In the genomic region with DNA sequence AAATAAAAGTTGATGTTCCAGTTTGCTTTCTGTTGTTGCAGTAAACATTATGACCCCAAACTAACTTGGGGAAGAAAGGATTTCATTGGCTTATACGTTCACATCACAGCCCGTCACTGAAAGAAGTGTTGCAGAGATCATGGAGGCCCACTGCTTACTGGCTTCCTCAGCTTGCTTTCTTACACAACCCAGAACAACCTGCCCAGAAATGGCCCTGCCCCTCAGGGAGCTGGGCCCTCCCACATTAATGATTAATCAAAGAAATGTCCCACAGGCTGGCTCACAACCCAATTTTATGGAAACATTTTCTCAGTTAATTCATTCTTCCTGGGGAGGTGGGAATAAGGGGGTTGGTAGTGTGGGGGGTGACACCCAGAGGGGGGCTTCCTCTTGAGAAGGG, we compare ENCODE assay signal across 16 mouse cellular contexts. TPM values are rescaled to one million over a fixed set of nuclear protein-coding genes. Genes with fewer than 3 reads are reported as not detected.
DNase-seq lines count a peak whose midpoint lies in the region; ATAC-seq lines count a peak whose summit lies in the region.
"Had no signal": no experiment of that assay in that cellular context is flagged by ENCODE, and none has a peak within 500 bp of the region (broad histone marks: within the 10 kb centered on the region; RNA-seq: fewer than 3 reads in every experiment).

No protein-coding gene starts in this region.

- peak; percentile 60 for DNase-seq in adrenal gland, postnatal 10 days
- no peak for DNase-seq in adrenal gland, adult 8-10 months
- DNase-seq in lung, postnatal 36 days = peak; percentile 60
- DNase-seq in lung, postnatal 10 days = no peak
- peak; percentile 59 for DNase-seq in kidney, postnatal 14 days
- no peak for DNase-seq in frontal cortex, postnatal 10 days (ENCODE audit: low spot score in 2 of 2)
- no peak for DNase-seq in urinary bladder, postnatal 4 days (ENCODE audit: low spot score in 2 of 2)
- DNase-seq: cerebellum, adult 11-12 months; cerebellum, postnatal 36 days; gastrocnemius, postnatal 25 days; heart, postnatal 14 days; liver, embryonic 13.5 days; right cerebral cortex, postnatal 25 days had no signal

- ATAC-seq in inflammation-experienced regulatory T-cells, adult 6 months = no peak
- ATAC-seq: hindbrain, embryonic 16.5 days; midbrain, embryonic 15.5 days had no signal

RNA-seq across cellular contexts. Expression of gene Txndc5, which starts 13.2 kb away (rescaled TPM):
- 100 to 1,000 TPM; 147 to 152 TPM for total RNA-seq in adrenal gland, postnatal 10 days (2021)
- 100 to 1,000 TPM; 177 to 226 (median 199) TPM for total RNA-seq in adrenal gland, adult 8-10 months (2022)
- 10 to 100 TPM; 13.8 to 48.2 (median 18.8) TPM for polyA plus RNA-seq in inflammation-experienced regulatory T-cells, adult 6 months (2017; shearing (Covaris generic))

Comparison
In these comparisons a context has a peak if more than half of its experiments do, and no peak if none do; other contexts are left out.
1. DNase-seq: peak in adrenal gland, postnatal 10 days (single experiment), lung, postnatal 36 days (single experiment) and kidney, postnatal 14 days (single experiment); none in adrenal gland, adult 8-10 months (single experiment), lung, postnatal 10 days (single experiment), frontal cortex, postnatal 10 days (0 of 2) and urinary bladder, postnatal 4 days (0 of 2).